Comparison of ENCODE assay signal across 10 mouse cellular contexts in the genomic region with DNA sequence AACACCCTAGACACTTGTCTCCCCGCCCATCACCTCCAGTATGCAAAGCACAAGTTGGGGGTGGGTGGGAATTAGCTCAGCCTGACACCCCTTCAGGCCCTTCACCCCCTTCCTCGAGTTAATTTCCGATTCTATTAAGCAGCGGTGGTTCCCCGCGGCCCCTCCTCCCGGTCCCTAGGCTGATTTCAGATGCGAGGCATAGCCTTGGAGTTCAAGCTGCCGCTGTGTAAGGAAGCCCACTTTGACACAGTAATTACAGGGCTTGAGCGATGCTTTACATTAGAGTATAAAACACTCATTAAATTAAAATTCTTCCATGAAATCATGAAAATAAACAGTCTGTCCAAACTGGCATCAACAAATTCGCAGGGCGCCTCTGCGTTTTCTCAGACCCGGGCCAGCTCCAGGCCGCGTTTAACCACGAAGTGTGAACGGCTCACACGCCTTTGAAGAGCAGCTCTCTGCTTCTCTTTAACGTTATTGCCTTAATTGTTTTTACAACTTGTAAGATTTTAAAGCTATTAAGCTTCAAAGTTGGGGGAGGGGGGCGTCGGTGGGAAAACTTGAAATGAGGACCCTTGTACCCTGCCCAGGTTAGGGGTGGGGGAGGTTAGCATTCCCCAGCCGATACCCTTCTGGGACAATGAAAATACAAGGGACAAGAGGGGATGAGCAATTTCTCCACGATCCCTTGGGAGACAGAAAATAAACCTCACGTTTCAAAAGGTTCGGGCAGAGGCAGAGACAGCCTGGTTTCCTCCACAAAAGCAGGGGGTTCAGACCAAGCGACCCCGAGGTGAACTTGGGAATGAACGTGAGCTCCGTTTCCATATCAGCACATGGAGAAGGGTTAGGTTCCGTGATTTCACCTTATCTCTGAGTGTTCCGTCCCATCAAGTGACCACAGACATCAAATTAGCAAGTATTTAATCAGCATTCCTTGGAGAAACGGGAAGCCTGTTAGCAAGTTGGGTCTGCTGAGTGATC.
DNase-seq lines count a peak whose midpoint lies in the region; ATAC-seq and TF ChIP-seq lines count a peak whose summit lies in the region.
"Had no signal": no experiment of that assay in that cellular context is flagged by ENCODE, and none has a peak within 500 bp of the region (broad histone marks: within the 10 kb centered on the region; RNA-seq: fewer than 3 reads in every experiment).

No protein-coding gene starts in this region.

- H3K36me3 ChIP-seq in heart, postnatal 0 days (replicated peaks; ENCODE audit: control insufficient read depth, insufficient read depth, low read length) = no peaks in the 10 kb centered on the region
- no peaks in the 10 kb centered on the region for H3K36me3 ChIP-seq in hindbrain, embryonic 10.5 days
- no peaks in the 10 kb centered on the region for H3K36me3 ChIP-seq in midbrain, embryonic 15.5 days (replicated peaks)

- peaks cover 4% of the 10 kb centered on the region; the same call in 1 of the 2 replicates for H3K4me1 ChIP-seq in heart, postnatal 0 days (ENCODE audit: control insufficient read depth, insufficient read depth)
- peaks cover 20% of the 10 kb centered on the region for H3K4me1 ChIP-seq in hindbrain, embryonic 10.5 days (replicated peaks)
- H3K4me1 ChIP-seq in midbrain, embryonic 15.5 days = peaks cover 15% of the 10 kb centered on the region

- H3K9me3 ChIP-seq in heart, postnatal 0 days (replicated peaks; ENCODE audit: control insufficient read depth, low read length) = no peaks in the 10 kb centered on the region
- H3K9me3 ChIP-seq in hindbrain, embryonic 10.5 days = no peaks in the 10 kb centered on the region
- H3K9me3 ChIP-seq in midbrain, embryonic 15.5 days = no peaks in the 10 kb centered on the region

- H3K27ac ChIP-seq in heart, postnatal 0 days (ENCODE audit: low read depth) = no peak overlapping the region
- H3K27ac ChIP-seq in hindbrain, embryonic 10.5 days = no peak overlapping the region
- H3K27ac ChIP-seq in midbrain, embryonic 15.5 days = peak overlapping the region; percentile 39; the same call in 1 of the 2 replicates

- H3K4me2 ChIP-seq in heart, postnatal 0 days (ENCODE audit: low read depth, low read length) = peak overlapping the region; percentile 27
- H3K4me2 ChIP-seq in midbrain, embryonic 15.5 days = peak overlapping the region; percentile 34

- WGBS in heart, postnatal 0 days = 10% methylated on average over 33 of the region's 33 CpGs
- 14% methylated on average over 33 of the region's 33 CpGs for WGBS in hindbrain, embryonic 10.5 days
- 10% methylated on average over 33 of the region's 33 CpGs for WGBS in midbrain, embryonic 15.5 days

- H3K27me3 ChIP-seq in heart, postnatal 0 days (ENCODE audit: control insufficient read depth, insufficient read depth, low read length) = peaks cover 25% of the 10 kb centered on the region
- H3K27me3 ChIP-seq in hindbrain, embryonic 10.5 days (ENCODE audit: insufficient read depth, poor library complexity, severe bottlenecking) = peaks cover 45% of the 10 kb centered on the region
- H3K27me3 ChIP-seq in midbrain, embryonic 15.5 days (replicated peaks) = peaks cover 4% of the 10 kb centered on the region; the same call in 1 of the 2 replicates

- H3K4me3 ChIP-seq in heart, postnatal 0 days (ENCODE audit: low read depth, low read length) = peak overlapping the region; percentile 9; the same call in 1 of the 2 replicates
- peak overlapping the region; percentile 27 for H3K4me3 ChIP-seq in hindbrain, embryonic 10.5 days
- H3K4me3 ChIP-seq in midbrain, embryonic 15.5 days = no peak overlapping the region

- no peak for DNase-seq in heart, postnatal 0 days (ENCODE audit: low spot score)
- no peak for DNase-seq in heart, postnatal 14 days
- peak; percentile 24 for DNase-seq in embryo, embryonic 11.5 days (ENCODE audit: low read depth, low spot score)
- DNase-seq in hindbrain, embryonic 10.5 days (ENCODE audit: low spot score) = peak; percentile 41
- no peak for DNase-seq in frontal cortex, postnatal 10 days (ENCODE audit: low spot score in 2 of 2)
- DNase-seq in layer of hippocampus, adult 18-20 months (ENCODE audit: low spot score in 2 of 2) = no peak
- DNase-seq in c-Kit-positive CD71-positive TER-119-positive erythroid progenitor cells, embryonic 14.5 days (ENCODE audit: low spot score) = no peak
- DNase-seq: adrenal gland, adult 2 months had no signal

- intact Hi-C loops in heart, postnatal 14 days (cut with DNase I) = no loop called here

- no peak for TF ChIP-seq CTCF in heart, postnatal 0 days (IDR thresholded peaks at IDR 0.05; ENCODE audit: low read depth)

- TF ChIP-seq EP300 in heart, postnatal 0 days (IDR thresholded peaks at IDR 0.05; ENCODE audit: low read depth) = no peak

- no peak for ATAC-seq in heart, postnatal 0 days (ENCODE audit: insufficient read depth, low read depth)
- peak; percentile 68 for ATAC-seq in midbrain, embryonic 15.5 days (replicated peaks)
- ATAC-seq: inflammation-experienced regulatory T-cells, adult 6 months had no signal

- H3K9ac ChIP-seq in heart, postnatal 0 days (replicated peaks; ENCODE audit: low read depth, low read length) = no peak overlapping the region
- no peak overlapping the region for H3K9ac ChIP-seq in midbrain, embryonic 15.5 days

Comparison
In these comparisons a context has a peak if more than half of its experiments do, and no peak if none do; other contexts are left out.
1. DNase-seq: peak in embryo, embryonic 11.5 days (single experiment) and hindbrain, embryonic 10.5 days (single experiment); none in heart, postnatal 0 days (single experiment), heart, postnatal 14 days (0 of 2), frontal cortex, postnatal 10 days (0 of 2), layer of hippocampus, adult 18-20 months (0 of 2) and c-Kit-positive CD71-positive TER-119-positive erythroid progenitor cells, embryonic 14.5 days (single experiment).